Mouse (Mus musculus) effector memory CD4-positive, alpha-beta T cell, adult 5 months (primary cell): ENCODE results near the gene Hsph1. TPM values are rescaled to one million over a fixed set of nuclear protein-coding genes. Genes with fewer than 3 reads are reported as not detected.

ENCODE experiments used
- polyA plus RNA-seq: library from polyadenylated mRNA; unstranded; fragments of 100-300 nt; shearing (Covaris generic); gene quantifications from one replicate; pipeline ENCODE4 v1.2.1, GENCODE M21; 2017

The Hsph1 gene
- polyA plus RNA-seq, result 247 TPM

GRCm38 (mm10) chr5:149636075-149636920 lies at the start of gene Hsph1:
Gene Hsph1, minus strand, starts transcription at chr5:149636376.

GRCm38 (mm10) chr5:149678100-149678989 lies 42.2 kb upstream of the Hsph1 start, which contains the start of gene B3glct:
Gene B3glct, plus strand, starts transcription at chr5:149678230.

Other genes starting within 250 kb of the Hsph1 start
- not detected for gene Medag, start 224.6 kb downstream of the Hsph1 start, polyA plus RNA-seq
- gene Tex26, start 196.7 kb downstream of the Hsph1 start, polyA plus RNA-seq, result not detected
- not detected for gene Wdr95, start 107.7 kb downstream of the Hsph1 start, polyA plus RNA-seq
- gene B3glct, start 41.9 kb upstream of the Hsph1 start, polyA plus RNA-seq, result 3.4 TPM